ENCODE assay signal across 11 mouse cellular contexts in the genomic region with DNA sequence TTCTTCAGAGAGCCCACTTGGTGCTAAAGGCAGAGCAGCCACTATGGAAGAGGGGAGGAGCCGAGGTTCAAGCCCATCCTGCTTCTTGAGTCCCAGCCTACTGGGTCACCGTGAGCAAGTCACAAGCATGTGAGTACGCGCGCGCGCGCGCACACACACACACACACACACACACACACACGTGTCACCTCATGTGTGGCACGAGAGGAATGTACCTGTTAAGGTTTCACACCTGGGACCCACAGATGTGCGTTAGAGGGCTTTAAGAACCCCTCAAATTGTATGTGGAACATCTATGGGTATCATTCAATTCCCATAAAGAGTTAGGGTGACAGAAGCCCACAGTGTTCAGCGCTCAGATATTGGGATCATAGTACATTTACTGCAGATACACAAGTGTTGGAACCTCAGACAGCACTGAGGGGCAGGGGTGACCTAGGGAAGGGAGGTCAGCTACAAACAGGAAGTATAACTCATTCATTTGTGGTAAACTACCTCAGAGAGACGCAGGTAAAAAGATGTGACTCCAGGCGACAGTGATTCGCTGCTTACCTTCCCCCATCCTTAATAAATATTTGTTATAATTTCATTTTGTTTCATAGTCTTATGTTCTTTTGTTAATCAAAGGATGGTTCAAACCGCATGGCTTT. TPM values are rescaled to one million over a fixed set of nuclear protein-coding genes. Genes with fewer than 3 reads are reported as not detected.
DNase-seq lines count a peak whose midpoint lies in the region; ATAC-seq and TF ChIP-seq lines count a peak whose summit lies in the region.
"Had no signal": no experiment of that assay in that cellular context is flagged by ENCODE, and none has a peak within 500 bp of the region (broad histone marks: within the 10 kb centered on the region; RNA-seq: fewer than 3 reads in every experiment).

No protein-coding gene starts in this region.

- peaks cover 22% of the 10 kb centered on the region for H3K4me1 ChIP-seq in heart, embryonic 16.5 days (ENCODE audit: control insufficient read depth, insufficient read depth, low read length)
- peaks cover 33 to 71% of the 10 kb centered on the region in 2 experiments for H3K4me1 ChIP-seq in CH12.LX (ENCODE audit: control insufficient read depth in 1 of 2, insufficient read depth in 2 of 2)
- H3K4me1 ChIP-seq in intestine, embryonic 15.5 days (replicated peaks), result peaks cover 27% of the 10 kb centered on the region
- H3K4me1 ChIP-seq in small intestine, adult 2 months (ENCODE audit: control insufficient read depth, insufficient read depth, insufficient read length, low read length), result peaks cover 29% of the 10 kb centered on the region

- dilution Hi-C loops in CH12.LX (cut with MboI; ENCODE audit: extremely low pct_ligation_motif_present, extremely low pct_unique_long_range_greater_than_20kb, low sequenced_read_pairs), result no loop called here

- H3K27me3 ChIP-seq in heart, embryonic 16.5 days (ENCODE audit: control insufficient read depth, insufficient read depth, low read length), result no peaks in the 10 kb centered on the region
- H3K27me3 ChIP-seq in CH12.LX (replicated peaks), result no peaks in the 10 kb centered on the region
- no peaks in the 10 kb centered on the region for H3K27me3 ChIP-seq in intestine, embryonic 15.5 days (replicated peaks)
- no peaks in the 10 kb centered on the region for H3K27me3 ChIP-seq in small intestine, adult 2 months (ENCODE audit: control insufficient read depth, insufficient read depth, low read length)

- H3K4me3 ChIP-seq in heart, embryonic 16.5 days (ENCODE audit: low read length), result no peak overlapping the region; the same call in 1 of the 2 replicates
- H3K4me3 ChIP-seq in CH12.LX (replicated peaks in 1 of 3; ENCODE audit: low read depth in 2 of 3, low read length in 2 of 3, poor library complexity in 1 of 3), result peak overlapping the region; percentile 33 to 65 (median 48)
- H3K4me3 ChIP-seq in intestine, embryonic 15.5 days (replicated peaks), result no peak overlapping the region
- peak overlapping the region; percentile 10; the same call in 1 of the 2 replicates for H3K4me3 ChIP-seq in small intestine, adult 2 months (ENCODE audit: low read depth, low read length)
- H3K4me3 ChIP-seq: forebrain, embryonic 10.5 days had no signal

- no peaks in the 10 kb centered on the region for H3K79me2 ChIP-seq in CH12.LX (replicated peaks; ENCODE audit: control insufficient read depth, extremely low read depth, insufficient read depth, poor library complexity, severe bottlenecking)

- TF ChIP-seq EP300 in CH12.LX (IDR thresholded peaks at IDR 0.05; ENCODE audit: low read length), result no peak

- WGBS in heart, embryonic 16.5 days, result 52% methylated on average over 17 of the region's 17 CpGs
- 60% methylated on average over 17 of the region's 17 CpGs for WGBS in intestine, embryonic 15.5 days
- WGBS in small intestine, adult 2 months, result 58% methylated on average over 17 of the region's 17 CpGs

- TF ChIP-seq CTCF in CH12.LX (conservative IDR thresholded peaks at IDR 0.05 in 1 of 2, IDR thresholded peaks at IDR 0.05 in 1 of 2; ENCODE audit: low read depth in 2 of 2, low read length in 2 of 2), result no peak
- no peak for TF ChIP-seq CTCF in small intestine, adult 2 months (IDR thresholded peaks at IDR 0.05; ENCODE audit: extremely low read depth, insufficient read length, insufficient replicate concordance, low read depth, low read length)

- TF ChIP-seq POLR2A in CH12.LX (IDR thresholded peaks at IDR 0.05; ENCODE audit: low read depth, low read length), result peak; percentile 41; the same call in 1 of the 2 replicates
- TF ChIP-seq POLR2A in small intestine, adult 2 months (IDR thresholded peaks at IDR 0.05; ENCODE audit: low read depth, low read length), result no peak

- peak overlapping the region; percentile 49 for H3K4me2 ChIP-seq in heart, embryonic 16.5 days (ENCODE audit: low read depth, low read length)
- peak overlapping the region; percentile 80 for H3K4me2 ChIP-seq in CH12.LX (ENCODE audit: insufficient read depth, low read depth, poor library complexity, severe bottlenecking)
- peak overlapping the region; percentile 38 for H3K4me2 ChIP-seq in intestine, embryonic 15.5 days (replicated peaks)

- peak overlapping the region; percentile 72 for H3K27ac ChIP-seq in heart, embryonic 16.5 days (ENCODE audit: low read length)
- peak overlapping the region; percentile 100 for H3K27ac ChIP-seq in CH12.LX (ENCODE audit: insufficient read depth, low read depth)
- H3K27ac ChIP-seq in intestine, embryonic 15.5 days, result no peak overlapping the region
- H3K27ac ChIP-seq in small intestine, adult 2 months (ENCODE audit: insufficient read depth, low read depth, low read length), result peak overlapping the region; percentile 87

- no peak for ATAC-seq in heart, embryonic 16.5 days (replicated peaks; ENCODE audit: extremely low read depth, insufficient read depth, low FRiP score)
- ATAC-seq in intestine, embryonic 15.5 days, result no peak

- intact Hi-C loops in gastrocnemius, postnatal 36 days (cut with DNase I), result no loop called here

- H3K9ac ChIP-seq in heart, embryonic 16.5 days (ENCODE audit: low read length), result 0 out of 2 replicates have a peak overlapping the region, but pooled peaks have one; percentile 18
- H3K9ac ChIP-seq in CH12.LX (ENCODE audit: insufficient read depth, low read depth), result peak overlapping the region; percentile 94
- no peak overlapping the region for H3K9ac ChIP-seq in intestine, embryonic 15.5 days

- no peak for TF ChIP-seq RAD21 in CH12.LX (IDR thresholded peaks at IDR 0.05; ENCODE audit: low read depth, low read length)

- in situ Hi-C loops in CH12.LX (cut with MboI; ENCODE audit: low pct_ligation_motif_present, low pct_unique_long_range_greater_than_20kb, low sequenced_read_pairs), result loop anchor here (10.0 kb wide), 1 partner anchor 111 kb away; no protein-coding TSS in a partner anchor

- no peak for DNase-seq in heart, adult 18-20 months
- peak; percentile 92 for DNase-seq in CH12.LX (ENCODE audit: extremely low read depth)
- DNase-seq in ovary, postnatal 36 days (ENCODE audit: low spot score), result no peak
- no peak for DNase-seq in gastrocnemius, postnatal 36 days
- DNase-seq in adrenal gland, adult 8-10 months, result no peak
- DNase-seq: cerebellum, adult 9-10 months had no signal

- H3K9me3 ChIP-seq in heart, embryonic 16.5 days (replicated peaks; ENCODE audit: control insufficient read depth, low read length), result no peaks in the 10 kb centered on the region
- H3K9me3 ChIP-seq in CH12.LX (replicated peaks; ENCODE audit: low read length), result no peaks in the 10 kb centered on the region
- no peaks in the 10 kb centered on the region for H3K9me3 ChIP-seq in intestine, embryonic 15.5 days
- H3K9me3 ChIP-seq: forebrain, embryonic 10.5 days had no signal

- no peaks in the 10 kb centered on the region for H3K36me3 ChIP-seq in heart, embryonic 16.5 days (ENCODE audit: control insufficient read depth, insufficient read depth)
- peaks cover 0 to 11% of the 10 kb centered on the region in 2 experiments for H3K36me3 ChIP-seq in CH12.LX (replicated peaks in 1 of 2; ENCODE audit: control insufficient read depth in 1 of 2, insufficient read depth in 1 of 2, low read length in 1 of 2)
- no peaks in the 10 kb centered on the region for H3K36me3 ChIP-seq in intestine, embryonic 15.5 days
- no peaks in the 10 kb centered on the region for H3K36me3 ChIP-seq in small intestine, adult 2 months (ENCODE audit: control insufficient read depth, insufficient read depth, low read length)
- H3K36me3 ChIP-seq: forebrain, embryonic 10.5 days had no signal

TF ChIP-seq in CH12.LX, 34 proteins besides CTCF, POLR2A, EP300 and RAD21:
- TF ChIP-seq MXI1 (IDR thresholded peaks at IDR 0.05; ENCODE audit: low read depth, low read length) (peak; percentile 61; the same call in 1 of the 2 replicates), NRF1 (IDR thresholded peaks at IDR 0.05; ENCODE audit: low read depth, low read length) (peak; percentile 70), MAX (IDR thresholded peaks at IDR 0.05; ENCODE audit: low read length) (peak; percentile 82), NELFE (IDR thresholded peaks at IDR 0.05; ENCODE audit: low read depth, low read length) (peak; percentile 22; the same call in 1 of the 2 replicates), USF2 (conservative IDR thresholded peaks at IDR 0.05; ENCODE audit: low read depth, low read length) (no peak), ETS1 (conservative IDR thresholded peaks at IDR 0.05; ENCODE audit: low read depth, low read length) (no peak; the same call in 1 of the 2 replicates), MYC (IDR thresholded peaks at IDR 0.05; ENCODE audit: low read depth, low read length) (peak; percentile 24), CHD1 (IDR thresholded peaks at IDR 0.05; ENCODE audit: low read depth, low read length) (peak; percentile 30; the same call in 1 of the 2 replicates), KAT2A (IDR thresholded peaks at IDR 0.05; ENCODE audit: insufficient replicate concordance, low read length) (no peak), GABPA (IDR thresholded peaks at IDR 0.05; ENCODE audit: insufficient replicate concordance, low read depth, low read length) (no peak), TBP (conservative IDR thresholded peaks at IDR 0.05; ENCODE audit: low read depth, low read length) (peak; percentile 13), BHLHE40 (IDR thresholded peaks at IDR 0.05; ENCODE audit: low read depth, low read length) (peak; percentile 99), MEF2A (IDR thresholded peaks at IDR 0.05; ENCODE audit: borderline replicate concordance, low read depth, low read length) (no peak)

RNA-seq across cellular contexts. Expression of gene Smndc1, which starts 33.6 kb away (rescaled TPM):
- 25.5 and 28.0 TPM in 2 replicates for polyA plus RNA-seq in heart, embryonic 16.5 days (2015; fragmentation: Nextera tagmentation; extraction: Ambion mirVana)
- 10 to 100 TPM; 33.5 to 34.6 TPM for total RNA-seq in heart, adult 18-20 months (2021)
- 20.5 and 20.9 TPM in 2 replicates for total RNA-seq in CH12.LX (2012; rRNA removed)
- 41.1 and 41.3 TPM in 2 replicates for total RNA-seq in CH12.LX (2014; rRNA removed)
- 96.6 and 104 TPM in 2 replicates for polyA plus RNA-seq in CH12.LX (2012; ENCODE audit: insufficient read length, low read depth)
- 42.0 and 42.7 TPM in 2 replicates for polyA plus RNA-seq in intestine, embryonic 15.5 days (2015; fragmentation: Nextera tagmentation; extraction: Ambion mirVana)
- 0.39 and 1.6 TPM in 2 replicates for polyA plus RNA-seq in small intestine, adult 2 months (2012; rRNA removed)
- 10 to 100 TPM; 20.9 to 25.2 TPM for total RNA-seq in gastrocnemius, postnatal 36 days (2021)
- total RNA-seq in adrenal gland, adult 8-10 months (2022), result 10 to 100 TPM; 40.5 to 49.4 (median 45.6) TPM

RNA-seq across cellular contexts. Expression of gene Gm10197, which starts 52.4 kb away (rescaled TPM):
- polyA plus RNA-seq in heart, embryonic 16.5 days (2015; fragmentation: Nextera tagmentation; extraction: Ambion mirVana), result 3.5 TPM in 1 of 2 replicates, not detected in the other
- not detected for total RNA-seq in heart, adult 18-20 months (2021)
- total RNA-seq in CH12.LX (2012; rRNA removed) (3.9 TPM in 1 of 2 replicates, not detected in the other), CH12.LX (2014; rRNA removed) (not detected in 2 replicates)
- polyA plus RNA-seq in CH12.LX (2012; ENCODE audit: insufficient read length, low read depth), result 11.5 TPM in 1 of 2 replicates, not detected in the other
- polyA plus RNA-seq in intestine, embryonic 15.5 days (2015; fragmentation: Nextera tagmentation; extraction: Ambion mirVana), result 1.4 TPM in 1 of 2 replicates, not detected in the other
- polyA plus RNA-seq in small intestine, adult 2 months (2012; rRNA removed), result not detected in 2 replicates
- total RNA-seq in gastrocnemius, postnatal 36 days (2021), result not detected
- not detected for total RNA-seq in adrenal gland, adult 8-10 months (2022)
- total RNA-seq: liver, adult 2 months had no signal
- polyA plus RNA-seq: forebrain, embryonic 10.5 days; liver, adult 2 months had no signal

Comparison
In these comparisons a context has a peak if more than half of its experiments do, and no peak if none do; other contexts are left out.
1. H3K4me3 ChIP-seq: peak in CH12.LX (3 of 3) and small intestine, adult 2 months (single experiment); none in heart, embryonic 16.5 days (single experiment) and intestine, embryonic 15.5 days (single experiment).
2. Peak in every context shown above with its lines, with median percentiles within 50 percentile points of each other: H3K4me2 ChIP-seq.